In the genomic region with DNA sequence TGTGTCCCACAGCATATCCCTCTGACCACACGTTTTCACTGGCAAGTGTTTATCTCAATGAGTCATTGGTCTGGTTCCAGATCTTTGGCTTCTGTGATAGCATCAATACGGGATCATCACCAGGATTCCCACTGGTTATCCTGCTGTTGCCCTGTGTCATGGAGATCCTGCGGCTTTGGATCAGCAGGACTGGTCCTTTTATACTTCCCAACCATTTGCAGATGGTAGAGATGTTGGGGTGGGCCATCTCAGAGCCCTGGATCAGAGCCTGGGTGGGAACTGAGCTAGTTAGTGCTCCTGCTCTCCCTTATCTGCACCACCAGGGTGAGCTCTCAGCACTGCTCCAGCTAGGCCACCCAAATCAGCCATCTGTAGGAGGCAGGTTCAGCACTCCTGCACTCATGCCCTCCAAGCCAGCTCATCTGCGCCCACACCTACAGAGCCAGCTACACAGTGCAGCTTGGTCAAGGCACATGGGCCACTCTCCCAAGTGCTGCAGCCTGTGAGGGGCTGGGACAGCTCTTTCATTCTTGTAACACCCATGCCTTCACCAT, we compare ENCODE assay signal across 8 mouse cellular contexts. TPM values are rescaled to one million over a fixed set of nuclear protein-coding genes. Genes with fewer than 3 reads are reported as not detected.
DNase-seq lines count a peak whose midpoint lies in the region; ATAC-seq and TF ChIP-seq lines count a peak whose summit lies in the region.

No protein-coding gene starts in this region.

- WGBS in cerebellum, adult 2 months, result 19% methylated on average over 4 of the region's 4 CpGs
- 41% methylated on average over 4 of the region's 4 CpGs for WGBS in liver, adult 2 months
- 61% methylated on average over 4 of the region's 4 CpGs for WGBS in liver, embryonic 11.5 days
- 62% methylated on average over 4 of the region's 4 CpGs for WGBS in kidney, adult 2 months

- no peaks in the 10 kb centered on the region for H3K36me3 ChIP-seq in liver, adult 2 months (ENCODE audit: control insufficient read depth, insufficient read depth, low read length)
- H3K36me3 ChIP-seq in liver, embryonic 11.5 days (ENCODE audit: control insufficient read depth, insufficient read depth, low read length), result no peaks in the 10 kb centered on the region
- H3K36me3 ChIP-seq in kidney, adult 2 months (ENCODE audit: control insufficient read depth, insufficient read depth, low read length), result no peaks in the 10 kb centered on the region

- H3K4me2 ChIP-seq in liver, embryonic 11.5 days, result no peak overlapping the region

- no peak for TF ChIP-seq POLR2A in cerebellum, adult 2 months (IDR thresholded peaks at IDR 0.05; ENCODE audit: borderline replicate concordance, insufficient read depth, low read length)
- TF ChIP-seq POLR2A in liver, adult 2 months (IDR thresholded peaks at IDR 0.05; ENCODE audit: extremely low read depth, insufficient read depth, low read length), result no peak
- TF ChIP-seq POLR2A in kidney, adult 2 months (IDR thresholded peaks at IDR 0.05; ENCODE audit: low read depth, low read length), result no peak

- no peak overlapping the region for H3K27ac ChIP-seq in cerebellum, adult 2 months (ENCODE audit: insufficient read depth, low read length)
- H3K27ac ChIP-seq in liver, adult 2 months (replicated peaks; ENCODE audit: insufficient read depth, low read depth, low read length), result no peak overlapping the region
- no peak overlapping the region for H3K27ac ChIP-seq in liver, embryonic 11.5 days (ENCODE audit: low read depth, low read length)
- no peak overlapping the region for H3K27ac ChIP-seq in kidney, adult 2 months (ENCODE audit: insufficient read depth, low read depth, low read length)

- no peak overlapping the region for H3K9ac ChIP-seq in liver, adult 2 months (ENCODE audit: low read depth, low read length)
- no peak overlapping the region for H3K9ac ChIP-seq in liver, embryonic 11.5 days (ENCODE audit: low read depth, low read length)

- no peak for ATAC-seq in liver, embryonic 11.5 days (replicated peaks; ENCODE audit: low FRiP score)

- H3K9me3 ChIP-seq in liver, embryonic 11.5 days (ENCODE audit: control insufficient read depth, low read length), result no peaks in the 10 kb centered on the region

- no peaks in the 10 kb centered on the region; the same call in 1 of the 2 replicates for H3K4me1 ChIP-seq in cerebellum, adult 2 months (ENCODE audit: control insufficient read depth, insufficient read depth, low read length)
- H3K4me1 ChIP-seq in liver, adult 2 months (ENCODE audit: control insufficient read depth, insufficient read depth, low read length), result no peaks in the 10 kb centered on the region
- no peaks in the 10 kb centered on the region for H3K4me1 ChIP-seq in liver, embryonic 11.5 days (replicated peaks; ENCODE audit: control insufficient read depth, insufficient read depth, low read length)
- no peaks in the 10 kb centered on the region for H3K4me1 ChIP-seq in kidney, adult 2 months (ENCODE audit: control insufficient read depth, insufficient read depth, low read length)

- TF ChIP-seq CTCF in cerebellum, adult 2 months (IDR thresholded peaks at IDR 0.05; ENCODE audit: borderline replicate concordance, insufficient read depth, low read depth, low read length), result peak; percentile 22; the same call in 1 of the 2 replicates
- TF ChIP-seq CTCF in liver, adult 2 months (IDR thresholded peaks at IDR 0.05; ENCODE audit: low read depth, low read length), result peak; percentile 76
- peak; percentile 81 for TF ChIP-seq CTCF in kidney, adult 2 months (conservative IDR thresholded peaks at IDR 0.05; ENCODE audit: insufficient read depth, insufficient read length, low read depth, low read length)

- no peaks in the 10 kb centered on the region for H3K27me3 ChIP-seq in cerebellum, adult 2 months (ENCODE audit: control insufficient read depth, insufficient read depth, low read length)
- no peaks in the 10 kb centered on the region for H3K27me3 ChIP-seq in liver, adult 2 months (ENCODE audit: control insufficient read depth, insufficient read depth, low read length)
- H3K27me3 ChIP-seq in liver, embryonic 11.5 days (replicated peaks; ENCODE audit: control insufficient read depth, insufficient read depth, low read length), result no peaks in the 10 kb centered on the region
- H3K27me3 ChIP-seq in kidney, adult 2 months (replicated peaks; ENCODE audit: control insufficient read depth, insufficient read depth, low read length), result no peaks in the 10 kb centered on the region

- H3K4me3 ChIP-seq in cerebellum, adult 2 months (replicated peaks; ENCODE audit: insufficient read depth, low read depth, low read length), result no peak overlapping the region
- H3K4me3 ChIP-seq in liver, adult 2 months (ENCODE audit: insufficient read depth, low read depth, low read length), result no peak overlapping the region
- no peak overlapping the region for H3K4me3 ChIP-seq in liver, embryonic 11.5 days (ENCODE audit: low read depth, low read length)
- H3K4me3 ChIP-seq in kidney, adult 2 months (ENCODE audit: insufficient read depth, low read depth, low read length), result no peak overlapping the region

- H3K79me2 ChIP-seq in liver, adult 2 months (ENCODE audit: control insufficient read depth, insufficient read depth, low read length), result no peaks in the 10 kb centered on the region

- peak in 1 of 2 experiments; percentile 9 for DNase-seq in cerebellum, adult 2 months
- no peak for DNase-seq in cerebellum, adult 11-12 months
- no peak for DNase-seq in liver, adult 2 months (ENCODE audit: extremely low read depth, low read depth, low spot score)
- no peak for DNase-seq in liver, embryonic 11.5 days (ENCODE audit: low spot score)
- DNase-seq in kidney, adult 2 months, result peak; percentile 55
- DNase-seq in naive thymus-derived CD4-positive, alpha-beta T cell, adult 2 months (ENCODE audit: low read depth), result peak; percentile 41
- DNase-seq in right cerebral cortex, adult 18-20 months, result no peak
- DNase-seq in urinary bladder, adult 18-20 months (ENCODE audit: low spot score in 2 of 2), result no peak

RNA-seq across cellular contexts. Expression of a gene that starts 21.0 kb away (rescaled TPM):
- polyA plus RNA-seq in cerebellum, adult 2 months (2012; rRNA removed), result 2.6 and 2.7 TPM in 2 replicates
- total RNA-seq in liver, adult 2 months (2014; rRNA removed), result 0.18 and 0.47 TPM in 2 replicates
- polyA plus RNA-seq in liver, adult 2 months (2012; rRNA removed), result 0.29 and 0.73 TPM in 2 replicates
- 9.8 and 12.9 TPM in 2 replicates for polyA plus RNA-seq in liver, embryonic 11.5 days (2014; fragmentation: Nextera tagmentation; extraction: Ambion mirVana)
- polyA plus RNA-seq in kidney, adult 2 months (2012; rRNA removed), result 7.7 and 10.2 TPM in 2 replicates

Comparison
In these comparisons a context has a peak if more than half of its experiments do, and no peak if none do; other contexts are left out.
1. DNase-seq: peak in kidney, adult 2 months (single experiment) and naive thymus-derived CD4-positive, alpha-beta T cell, adult 2 months (single experiment); none in cerebellum, adult 11-12 months (single experiment), liver, adult 2 months (single experiment), liver, embryonic 11.5 days (single experiment), right cerebral cortex, adult 18-20 months (single experiment) and urinary bladder, adult 18-20 months (0 of 2).
2. CTCF ChIP-seq: peak in every context shown above with its lines; median percentile 81 in kidney, adult 2 months; 76 in liver, adult 2 months; 22 in cerebellum, adult 2 months.